Mouse (Mus musculus): ENCODE measurements around the gene Fam151b.

Gene Fam151b

DNA sequence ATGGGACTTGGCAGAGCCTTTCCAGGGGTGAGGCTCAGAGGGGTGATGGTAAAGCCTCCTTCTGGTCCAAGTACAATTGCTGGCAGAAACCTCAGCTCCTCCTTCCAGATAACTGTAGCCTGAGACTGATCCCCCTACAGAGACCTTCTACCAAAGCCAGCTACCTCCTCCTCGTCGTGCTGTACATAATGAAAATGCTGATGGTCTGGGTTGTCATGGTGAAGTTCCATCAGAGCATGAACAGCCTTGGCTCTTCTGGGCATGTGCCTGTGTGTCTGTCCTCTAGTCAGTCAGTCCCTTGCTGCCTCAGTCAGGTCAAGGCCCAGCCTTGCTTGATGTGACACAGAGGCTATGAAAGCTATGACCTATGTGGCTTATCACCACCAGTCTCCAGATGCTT lies 73.3 kb downstream of the Fam151b start:
- no peak for DNase-seq (ENCODE audit: low read depth)

GRCm38 (mm10) chr13:92403496-92403895 lies 80.3 kb downstream of the Fam151b start:
- no peak for DNase-seq (ENCODE audit: low read depth)

DNA sequence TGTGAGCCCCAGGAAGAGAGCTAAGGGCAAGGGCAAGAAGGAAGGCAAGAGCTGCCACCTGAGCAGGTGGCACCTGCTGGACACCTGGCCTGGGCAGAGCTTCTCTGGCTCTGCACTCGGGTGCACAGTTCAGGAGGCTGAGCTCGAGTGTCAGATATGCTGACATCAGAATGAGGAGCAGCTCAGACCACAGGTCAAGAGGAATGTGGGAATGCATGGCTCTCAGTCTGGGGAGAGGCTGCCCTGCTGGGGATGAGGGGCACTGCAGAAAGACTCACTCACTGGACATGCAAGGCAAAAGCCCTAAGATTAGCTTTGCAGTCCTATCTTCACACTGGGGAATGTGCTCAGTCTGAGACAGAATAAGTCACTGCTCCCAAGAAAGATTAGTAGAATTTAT lies 81.8 kb downstream of the Fam151b start:
- no peak for DNase-seq (ENCODE audit: low read depth)

Data from c-Kit-positive CD71-negative TER-119-negative erythroid progenitor cells, embryonic 14.5 days (primary cell).